Comparison of ENCODE assay signal across 19 mouse cellular contexts in the genomic region with DNA sequence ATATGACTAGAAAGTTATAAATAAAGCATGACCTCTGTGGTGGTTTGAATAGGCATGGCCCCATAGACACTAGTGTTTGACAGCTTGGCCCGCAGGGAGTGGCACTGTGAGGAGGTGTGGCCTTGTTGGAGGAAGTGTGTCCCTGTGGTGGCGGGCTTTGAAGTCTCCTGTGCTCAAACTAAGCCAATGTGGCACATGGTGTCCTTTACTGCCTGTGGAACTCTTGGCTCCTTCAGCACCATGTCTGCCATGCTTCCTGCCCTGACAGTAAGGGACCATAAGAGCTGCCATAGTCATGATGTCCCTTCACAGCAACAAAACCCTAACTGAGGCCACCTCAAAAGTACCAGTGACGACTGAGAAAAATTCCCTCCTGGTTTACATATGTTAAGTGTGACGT.
A peak's percentile ranks its signal among the peaks of the same experiment; 100 is the strongest.
DNase-seq lines count a peak whose midpoint lies in the region; TF ChIP-seq lines count a peak whose summit lies in the region.
"Had no signal": no experiment of that assay in that cellular context is flagged by ENCODE, and none has a peak within 500 bp of the region (broad histone marks: within the 10 kb centered on the region; RNA-seq: fewer than 3 reads in every experiment).

No protein-coding gene starts in this region.

- no peak for TF ChIP-seq EP300 in CH12.LX (IDR thresholded peaks at IDR 0.05; ENCODE audit: low read length)

- H3K4me1 ChIP-seq in CH12.LX (ENCODE audit: control insufficient read depth in 1 of 2, insufficient read depth in 2 of 2), result peaks cover 0 to 6% of the 10 kb centered on the region in 2 experiments; a peak in 1 of 4 replicates
- H3K4me1 ChIP-seq: heart, embryonic 10.5 days had no signal

- no peak for TF ChIP-seq RAD21 in CH12.LX (IDR thresholded peaks at IDR 0.05; ENCODE audit: low read depth, low read length)

- no peak overlapping the region for H3K9ac ChIP-seq in CH12.LX (ENCODE audit: insufficient read depth, low read depth)
- H3K9ac ChIP-seq: forebrain, embryonic 13.5 days; hindbrain, embryonic 13.5 days had no signal

- no peaks in the 10 kb centered on the region for H3K36me3 ChIP-seq in CH12.LX (replicated peaks in 1 of 2; ENCODE audit: control insufficient read depth in 1 of 2, insufficient read depth in 1 of 2, low read length in 1 of 2)
- H3K36me3 ChIP-seq: embryonic facial prominence, embryonic 10.5 days; heart, embryonic 10.5 days; hindbrain, embryonic 13.5 days had no signal

- no peak overlapping the region for H3K27ac ChIP-seq in CH12.LX (ENCODE audit: insufficient read depth, low read depth)
- H3K27ac ChIP-seq: embryonic facial prominence, embryonic 10.5 days; forebrain, embryonic 13.5 days; gastrocnemius, adult 2 months; heart, embryonic 10.5 days; hindbrain, embryonic 13.5 days; hindbrain, postnatal 0 days had no signal

- no peaks in the 10 kb centered on the region for H3K27me3 ChIP-seq in CH12.LX (replicated peaks)
- H3K27me3 ChIP-seq: forebrain, embryonic 13.5 days; hindbrain, embryonic 13.5 days had no signal

- dilution Hi-C loops in CH12.LX (cut with MboI; ENCODE audit: extremely low pct_ligation_motif_present, extremely low pct_unique_long_range_greater_than_20kb, low sequenced_read_pairs), result no loop called here

- TF ChIP-seq POLR2A in CH12.LX (IDR thresholded peaks at IDR 0.05; ENCODE audit: low read depth, low read length), result no peak

- TF ChIP-seq CTCF in CH12.LX (conservative IDR thresholded peaks at IDR 0.05 in 1 of 2, IDR thresholded peaks at IDR 0.05 in 1 of 2; ENCODE audit: low read depth in 2 of 2, low read length in 2 of 2), result no peak

- peak; percentile 70 to 77 for DNase-seq in cerebellum, postnatal 10 days
- no peak for DNase-seq in cerebellum, adult 8-10 months
- DNase-seq in CH12.LX (ENCODE audit: extremely low read depth), result no peak
- DNase-seq in ZHBTc4 (ENCODE audit: low read depth, low spot score), result peak; percentile 35
- peak; percentile 5 to 22 for DNase-seq in natural killer cell, adult 2 months (ENCODE audit: low spot score in 2 of 2)
- DNase-seq in left cerebral cortex, adult 11 months (ENCODE audit: low spot score), result no peak
- DNase-seq in kidney, postnatal 10 days, result no peak
- DNase-seq: adrenal gland, adult 2 months; adrenal gland, postnatal 25 days; cerebellum, adult 9-10 months; gastrocnemius, adult 2 months; gastrocnemius, postnatal 25 days; heart, postnatal 10 days; heart, postnatal 4 days had no signal

- in situ Hi-C loops in CH12.LX (cut with MboI; ENCODE audit: low pct_ligation_motif_present, low pct_unique_long_range_greater_than_20kb, low sequenced_read_pairs), result no loop called here

- peaks cover 8% of the 10 kb centered on the region for H3K9me3 ChIP-seq in CH12.LX (replicated peaks; ENCODE audit: low read length)
- H3K9me3 ChIP-seq: embryonic facial prominence, embryonic 10.5 days; forebrain, embryonic 13.5 days; heart, embryonic 10.5 days; hindbrain, embryonic 13.5 days had no signal

- H3K4me3 ChIP-seq in CH12.LX (replicated peaks in 1 of 3; ENCODE audit: low read depth in 2 of 3, low read length in 2 of 3, poor library complexity in 1 of 3), result no peak overlapping the region
- H3K4me3 ChIP-seq: embryonic facial prominence, embryonic 10.5 days; forebrain, embryonic 13.5 days; gastrocnemius, adult 2 months; heart, embryonic 10.5 days; hindbrain, embryonic 13.5 days had no signal

- no peaks in the 10 kb centered on the region for H3K79me2 ChIP-seq in CH12.LX (replicated peaks; ENCODE audit: control insufficient read depth, extremely low read depth, insufficient read depth, poor library complexity, severe bottlenecking)

- no peak overlapping the region for H3K4me2 ChIP-seq in CH12.LX (ENCODE audit: insufficient read depth, low read depth, poor library complexity, severe bottlenecking)
- H3K4me2 ChIP-seq: forebrain, embryonic 13.5 days; hindbrain, embryonic 13.5 days had no signal

TF ChIP-seq in CH12.LX, 34 proteins besides CTCF, POLR2A, EP300 and RAD21:
- TF ChIP-seq MAFK (IDR thresholded peaks at IDR 0.05; ENCODE audit: insufficient replicate concordance, low read length) (no peak), JUN (IDR thresholded peaks at IDR 0.05; ENCODE audit: insufficient read depth, low read depth, low read length) (0 out of 2 replicates have a peak, but pooled peaks have one; percentile 17), ZKSCAN1 (IDR thresholded peaks at IDR 0.05; ENCODE audit: borderline replicate concordance, low read depth, low read length) (no peak), MEF2A (IDR thresholded peaks at IDR 0.05; ENCODE audit: borderline replicate concordance, low read depth, low read length) (no peak), E2F4 (IDR thresholded peaks at IDR 0.05; ENCODE audit: insufficient replicate concordance, low read depth, low read length) (no peak)

Comparison
In these comparisons a context has a peak if more than half of its experiments do, and no peak if none do; other contexts are left out.
1. DNase-seq: peak in cerebellum, postnatal 10 days (2 of 2), ZHBTc4 (single experiment) and natural killer cell, adult 2 months (2 of 2); none in cerebellum, adult 8-10 months (single experiment), CH12.LX (single experiment), left cerebral cortex, adult 11 months (single experiment) and kidney, postnatal 10 days (single experiment).